10 mouse cellular contexts compared by ENCODE assay signal in genomic region chr10:23203885-23204284, GRCm38 (mm10).
DNase-seq lines count a peak whose midpoint lies in the region; TF ChIP-seq lines count a peak whose summit lies in the region.
"Had no signal": no experiment of that assay in that cellular context is flagged by ENCODE, and none has a peak within 500 bp of the region (broad histone marks: within the 10 kb centered on the region; RNA-seq: fewer than 3 reads in every experiment).

No protein-coding gene starts in this region.

- peaks cover 12% of the 10 kb centered on the region for H3K79me2 ChIP-seq in myocyte (ENCODE audit: control insufficient read depth, insufficient read depth)

- no peak overlapping the region for H3K4me3 ChIP-seq in myocyte
- H3K4me3 ChIP-seq: embryonic facial prominence, embryonic 15.5 days; neural tube, embryonic 12.5 days had no signal

- H3K4me2 ChIP-seq in myocyte (ENCODE audit: low read depth), result peak overlapping the region; percentile 82
- H3K4me2 ChIP-seq: embryonic facial prominence, embryonic 15.5 days; neural tube, embryonic 12.5 days had no signal

- H3K36me3 ChIP-seq in myocyte (ENCODE audit: control insufficient read depth, insufficient read depth), result no peaks in the 10 kb centered on the region
- H3K36me3 ChIP-seq: embryonic facial prominence, embryonic 15.5 days; neural tube, embryonic 12.5 days had no signal

- DNase-seq in gastrocnemius, adult 18-20 months (ENCODE audit: low spot score), result peak; percentile 40
- DNase-seq in gastrocnemius, adult 8-10 months (ENCODE audit: low spot score in 2 of 2), result no peak
- peak; percentile 5 for DNase-seq in ovary, adult 18-20 months (ENCODE audit: low spot score)
- no peak for DNase-seq in ovary, postnatal 10 days (ENCODE audit: low spot score)
- DNase-seq in brain, embryonic 14.5 days (ENCODE audit: low read depth), result peak; percentile 83
- no peak for DNase-seq in spleen, postnatal 14 days (ENCODE audit: low spot score in 2 of 2)
- DNase-seq: thymus, postnatal 25 days had no signal

- H3K27me3 ChIP-seq in myocyte (ENCODE audit: control insufficient read depth, insufficient read depth, insufficient read length), result no peaks in the 10 kb centered on the region
- H3K27me3 ChIP-seq: embryonic facial prominence, embryonic 15.5 days; neural tube, embryonic 12.5 days had no signal

- TF ChIP-seq CTCF in brain, embryonic 14.5 days (IDR thresholded peaks at IDR 0.05; ENCODE audit: borderline replicate concordance, extremely low read depth, insufficient read depth, insufficient read length), result no peak

- no peak for TF ChIP-seq POLR2A in brain, embryonic 14.5 days (IDR thresholded peaks at IDR 0.05; ENCODE audit: borderline replicate concordance, extremely low read depth, insufficient read depth, insufficient read length, poor library complexity, severe bottlenecking)
- no peak for TF ChIP-seq POLR2A in myocyte (IDR thresholded peaks at IDR 0.05; ENCODE audit: insufficient read length, low read depth)

- no peak overlapping the region for H3ac ChIP-seq in myocyte (ENCODE audit: control insufficient read depth, insufficient read length)

TF ChIP-seq in myocyte, 11 proteins besides CTCF, POLR2A, EP300 and RAD21:
- peak; percentile 93 for TF ChIP-seq CEBPB (IDR thresholded peaks at IDR 0.05; ENCODE audit: insufficient read depth, poor library complexity, severe bottlenecking)
- no peak for TF ChIP-seq E2F4 (IDR thresholded peaks at IDR 0.05; ENCODE audit: insufficient read depth)
- TF ChIP-seq MYOG (IDR thresholded peaks at IDR 0.05; ENCODE audit: control insufficient read depth in 1 of 3, insufficient read depth in 1 of 3, insufficient read length in 2 of 3, low read depth in 2 of 3), result no peak
- TF ChIP-seq MYOD1 (IDR thresholded peaks at IDR 0.05; ENCODE audit: control insufficient read depth in 1 of 3, insufficient read length in 2 of 3, low read depth in 2 of 3), result peak in 1 of 3 experiments; percentile 2
- TF ChIP-seq POLR2AphosphoS2 (IDR thresholded peaks at IDR 0.05; ENCODE audit: insufficient read length, low read depth), result no peak

Comparison
In these comparisons a context has a peak if more than half of its experiments do, and no peak if none do; other contexts are left out.
1. DNase-seq: peak in gastrocnemius, adult 18-20 months (single experiment), ovary, adult 18-20 months (single experiment) and brain, embryonic 14.5 days (single experiment); none in gastrocnemius, adult 8-10 months (0 of 2), ovary, postnatal 10 days (single experiment) and spleen, postnatal 14 days (0 of 2).